Mouse (Mus musculus) G1E (cell line): ENCODE measurements around the gene Nrxn3. TPM values are rescaled to one million over a fixed set of nuclear protein-coding genes. Genes with fewer than 3 reads are reported as not detected.
A peak's percentile ranks its signal among the peaks of the same experiment; 100 is the strongest.

Experiments
- ATAC-seq: 2 replicates; pipeline ENCODE4 v1.8.0; 2016; ENCODE audit warnings: mild to moderate bottlenecking; ENCODE audit not compliant: insufficient number of reproducible peaks, poor library complexity, low FRiP score, severe bottlenecking; ENCODE audit errors: extremely low read depth
- DNase-seq: peaks from one replicate; pipeline ENCODE4 v3.0.0; 2012; ENCODE audit warnings: low spot score
- H3K27me3 ChIP-seq: 2 replicates; pipeline ENCODE4 v1.6.1; 2012; ENCODE audit warnings: mild to moderate bottlenecking, low read length, inconsistent platforms; ENCODE audit not compliant: insufficient read depth
- H3K36me3 ChIP-seq: replicated peaks from 2 replicates; pipeline ENCODE3; 2012; ENCODE audit warnings: mild to moderate bottlenecking, inconsistent platforms
- H3K4me1 ChIP-seq: 2 replicates; pipeline ENCODE4 v1.6.1; 2012; ENCODE audit warnings: low read depth, low read length, inconsistent platforms, mixed read lengths; ENCODE audit not compliant: insufficient read depth
- H3K4me3 ChIP-seq: 2 replicates; pipeline ENCODE4 v1.5.1; 2012; ENCODE audit warnings: low read depth, mild to moderate bottlenecking, inconsistent platforms, low read length, moderate library complexity, mixed read lengths
- H3K9me3 ChIP-seq: replicated peaks from 2 replicates; pipeline ENCODE4 v1.6.1; 2012; ENCODE audit warnings: inconsistent platforms
- CTCF ChIP-seq: IDR thresholded peaks from 2 replicates; pipeline ENCODE4 v1.5.1; 2012; ENCODE audit warnings: low read depth, low read length, inconsistent platforms, mixed read lengths
- GATA1 ChIP-seq: IDR thresholded peaks from 2 replicates; pipeline ENCODE4 v1.6.1; 2012; ENCODE audit warnings: borderline replicate concordance, low read length, inconsistent platforms, mixed read lengths
- GATA2 ChIP-seq: IDR thresholded peaks from 2 replicates; pipeline ENCODE4 v1.6.1; 2012; ENCODE audit warnings: low read depth, low read length, inconsistent platforms, borderline replicate concordance
- POLR2AphosphoS5 ChIP-seq: IDR thresholded peaks from 2 replicates; pipeline ENCODE4 v1.6.1; 2012; ENCODE audit warnings: low read depth, low read length, inconsistent platforms; ENCODE audit not compliant: insufficient replicate concordance
- TAL1 ChIP-seq: conservative IDR thresholded peaks from 2 replicates; pipeline ENCODE4 v1.6.1; 2012; ENCODE audit warnings: low read depth, low read length, inconsistent platforms, mixed read lengths
- polyA plus RNA-seq: library from polyadenylated mRNA; stranded (reverse); fragments of >175 nt; gene quantifications from 2 replicates; pipeline ENCODE4 v1.2.3, GENCODE M21; 2012
- total RNA-seq, 2 experiments: library from RNA; stranded (forward) in 1 of 2; stranded (reverse) in 1 of 2; fragments of 200-1000 nt in 1 of 2; fragments of >200 nt in 1 of 2; fragmentation: Nextera tagmentation in 1 of 2; gene quantifications; 2 replicates each; pipeline ENCODE4 v1.2.3; 2014 to 2017

Gene Nrxn3
- not detected in 2 replicates for total RNA-seq (2014; fragmentation: Nextera tagmentation)
- 0.12 and 0.22 TPM in 2 replicates for total RNA-seq (2017)
- not detected in 2 replicates for polyA plus RNA-seq

DNA sequence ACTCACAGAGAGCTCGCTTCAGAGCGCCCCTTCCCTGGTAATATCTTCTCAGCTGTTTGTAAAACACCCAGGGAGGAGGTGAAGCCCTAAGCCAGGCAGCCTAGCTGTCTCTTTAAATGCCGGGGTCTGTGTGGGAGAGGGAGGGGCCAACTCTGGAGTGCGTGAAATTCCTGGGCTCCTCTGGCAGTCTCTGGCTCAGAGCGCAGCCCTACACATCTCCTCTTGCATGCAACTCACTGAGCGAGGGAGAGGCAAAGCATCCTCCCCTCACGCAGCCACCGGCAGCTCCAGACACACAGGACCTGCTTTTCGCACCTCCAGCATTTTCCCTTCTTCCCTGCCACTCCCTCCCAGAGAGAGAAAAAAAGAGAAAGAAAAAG lies at the start of gene Nrxn3:
Gene Nrxn3, plus strand, starts transcription at position 186 of the 380 bp plus-strand sequence.
- no peak within 1 kb of the TSS for H3K4me3 ChIP-seq
- no peaks in the 10 kb centered on the region for H3K9me3 ChIP-seq
- no peak for TF ChIP-seq CTCF
- no peak for TF ChIP-seq GATA2
- no peak for TF ChIP-seq GATA1
- no peak for TF ChIP-seq POLR2AphosphoS5
- TF ChIP-seq TAL1 = no peak
- ATAC-seq (no peak), DNase-seq (no peak)
- no peaks in the 10 kb centered on the region for H3K36me3 ChIP-seq
- no peaks in the 10 kb centered on the region for H3K4me1 ChIP-seq
- H3K27me3 ChIP-seq = peaks cover 2% of the 10 kb centered on the region; the same call in 1 of the 2 replicates

- Histone ChIP-seq H3K4me3 (no peak overlapping the region), H3K27me3 (no peaks in the 10 kb centered on the region), H3K4me1 (no peaks in the 10 kb centered on the region; the same call in 1 of the 2 replicates), H3K9me3 (no peaks in the 10 kb centered on the region), H3K36me3 (no peaks in the 10 kb centered on the region)
- TF ChIP-seq TAL1 (no peak), CTCF (no peak), GATA1 (no peak), GATA2 (no peak), POLR2AphosphoS5 (no peak)
- no peak for ATAC-seq
- no peak for DNase-seq
Measured at GRCm38 (mm10) chr12:88704159-88704846, 18.4 kb upstream of the Nrxn3 start.

GRCm38 (mm10) chr12:88705959-88706358 lies 16.7 kb upstream of the Nrxn3 start:
- no peaks in the 10 kb centered on the region for H3K36me3 ChIP-seq
- no peaks in the 10 kb centered on the region for H3K27me3 ChIP-seq
- no peaks in the 10 kb centered on the region; the same call in 1 of the 2 replicates for H3K4me1 ChIP-seq
- no peaks in the 10 kb centered on the region for H3K9me3 ChIP-seq
- no peak for DNase-seq
- ATAC-seq = no peak
- no peak overlapping the region for H3K4me3 ChIP-seq
- TF ChIP-seq TAL1 = no peak
- TF ChIP-seq GATA1 = no peak
- no peak for TF ChIP-seq GATA2
- TF ChIP-seq CTCF = no peak
- no peak for TF ChIP-seq POLR2AphosphoS5

DNA sequence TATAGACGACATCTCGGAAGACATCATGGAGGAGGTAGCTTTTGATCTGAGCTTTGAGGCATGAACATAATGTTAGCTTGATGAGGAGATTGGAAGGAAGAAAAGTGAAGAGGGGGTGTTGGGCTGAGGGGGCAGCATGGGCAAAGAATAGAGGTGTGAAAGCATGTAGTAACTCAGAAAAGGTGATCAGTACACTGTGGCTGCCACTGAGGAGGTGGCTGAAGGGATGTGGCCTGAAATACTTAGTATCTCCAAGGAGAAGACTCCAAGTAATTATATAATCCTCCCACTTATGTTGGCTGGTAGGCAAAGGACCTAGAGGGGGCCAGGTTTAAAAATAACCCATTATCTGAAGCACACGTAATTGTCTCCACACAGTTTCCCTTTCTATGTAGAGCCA lies 14.9 kb upstream of the Nrxn3 start:
- TF ChIP-seq POLR2AphosphoS5 (no peak), TAL1 (no peak), GATA2 (no peak), GATA1 (no peak), CTCF (no peak)
- ATAC-seq (no peak), DNase-seq (no peak)
- H3K27me3 ChIP-seq = no peaks in the 10 kb centered on the region
- no peak overlapping the region for H3K4me3 ChIP-seq
- no peaks in the 10 kb centered on the region; the same call in 1 of the 2 replicates for H3K4me1 ChIP-seq
- H3K36me3 ChIP-seq = no peaks in the 10 kb centered on the region
- H3K9me3 ChIP-seq = no peaks in the 10 kb centered on the region

DNA sequence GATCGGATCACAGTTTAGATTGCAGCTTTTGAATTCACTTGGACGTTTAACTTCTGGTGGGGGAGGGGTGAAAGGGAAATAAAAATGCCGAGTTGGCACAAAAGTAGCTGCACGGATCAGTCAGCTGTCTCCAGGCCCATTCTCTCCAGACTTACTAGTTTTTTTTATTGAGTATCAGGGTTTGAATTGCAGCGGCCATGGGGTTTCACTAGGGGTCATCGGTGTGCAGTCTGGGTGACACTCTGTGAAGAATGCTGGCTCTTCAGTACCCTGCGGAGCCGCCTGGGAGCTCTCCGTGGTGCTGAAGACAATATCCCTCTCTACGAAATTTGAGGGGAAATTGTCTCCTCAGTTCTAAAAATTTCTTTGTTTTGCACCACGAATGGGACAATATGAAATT lies 13.5 kb upstream of the Nrxn3 start:
- Histone ChIP-seq H3K4me1 (no peaks in the 10 kb centered on the region; the same call in 1 of the 2 replicates), H3K27me3 (no peaks in the 10 kb centered on the region), H3K9me3 (no peaks in the 10 kb centered on the region), H3K4me3 (no peak overlapping the region), H3K36me3 (no peaks in the 10 kb centered on the region)
- ATAC-seq (peak; percentile 83), DNase-seq (peak; percentile 52)
- TF ChIP-seq GATA1 (no peak), TAL1 (no peak), CTCF (no peak), GATA2 (no peak), POLR2AphosphoS5 (no peak)

DNA sequence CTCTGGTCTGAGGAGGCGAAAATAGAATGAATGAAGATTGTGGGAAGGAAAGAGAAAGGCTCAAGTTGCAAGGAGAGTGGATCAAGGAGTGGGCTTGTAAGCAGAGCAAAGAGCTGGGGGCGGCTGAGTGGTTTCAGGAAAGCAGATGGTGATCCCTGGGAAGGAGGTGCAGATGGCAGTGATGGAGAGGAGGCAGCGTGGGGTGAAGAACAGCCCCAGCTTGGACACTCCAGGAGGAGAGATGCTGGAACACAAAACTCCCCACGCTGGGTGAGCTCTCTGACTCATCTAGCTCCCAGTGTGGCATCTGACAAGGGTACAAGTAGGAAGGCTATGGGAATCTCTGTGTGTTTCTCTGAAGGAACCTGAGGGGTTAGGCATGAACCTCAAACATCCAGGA lies 9.2 kb upstream of the Nrxn3 start:
- Histone ChIP-seq H3K36me3 (no peaks in the 10 kb centered on the region), H3K4me1 (no peaks in the 10 kb centered on the region; the same call in 1 of the 2 replicates), H3K9me3 (no peaks in the 10 kb centered on the region), H3K4me3 (no peak overlapping the region), H3K27me3 (no peaks in the 10 kb centered on the region)
- DNase-seq (no peak), ATAC-seq (no peak)
- TF ChIP-seq POLR2AphosphoS5 = no peak
- TF ChIP-seq GATA2 = no peak
- TF ChIP-seq CTCF = no peak
- TF ChIP-seq GATA1 = no peak
- no peak for TF ChIP-seq TAL1
